Mouse (Mus musculus): ENCODE measurements around the gene Hdac9. TPM values are rescaled to one million over a fixed set of nuclear protein-coding genes. Genes with fewer than 3 reads are reported as not detected.

Gene Hdac9
- polyA plus RNA-seq, 1 experiment, result 0.06 TPM

GRCm38 (mm10) chr12:34906704-34907505 is 10.0 kb downstream of the Hdac9 start:
- TF ChIP-seq CEBPB (IDR thresholded peaks at IDR 0.05; ENCODE audit: low read depth) (no peak), MAX (IDR thresholded peaks at IDR 0.05) (no peak), USF1 (IDR thresholded peaks at IDR 0.05; ENCODE audit: low read depth) (no peak), MYOG (IDR thresholded peaks at IDR 0.05; ENCODE audit: control insufficient read depth, extremely low read depth, insufficient read length) (no peak), MYOD1 (IDR thresholded peaks at IDR 0.05; ENCODE audit: control insufficient read depth, insufficient read length, low read depth) (no peak), CTCF (IDR thresholded peaks at IDR 0.05; ENCODE audit: control insufficient read depth, insufficient read depth, insufficient read length) (no peak), FOSL1 (IDR thresholded peaks at IDR 0.05; ENCODE audit: insufficient read depth, low read length, poor library complexity, severe bottlenecking) (no peak)
- Histone ChIP-seq H3ac (ENCODE audit: control insufficient read depth, insufficient read length, low read depth) (peak overlapping the region; percentile 63), H3K27me3 (ENCODE audit: control insufficient read depth, insufficient read depth, insufficient read length) (peaks cover 11% of the 10 kb centered on the region), H3K36me3 (ENCODE audit: control insufficient read depth, insufficient read depth) (no peaks in the 10 kb centered on the region), H3K4me3 (ENCODE audit: insufficient read depth, poor library complexity, severe bottlenecking) (no peak overlapping the region), H3K79me3 (ENCODE audit: low read depth) (no peaks in the 10 kb centered on the region), H3K79me2 (ENCODE audit: control insufficient read depth, insufficient read depth) (no peaks in the 10 kb centered on the region)

GRCm38 (mm10) chr12:34906376-34906703 is 10.6 kb downstream of the Hdac9 start:
- Histone ChIP-seq H3K4me3 (ENCODE audit: insufficient read depth, poor library complexity, severe bottlenecking) (no peak overlapping the region), H3ac (ENCODE audit: control insufficient read depth, insufficient read length, low read depth) (peak overlapping the region; percentile 63), H3K79me3 (ENCODE audit: low read depth) (no peaks in the 10 kb centered on the region), H3K79me2 (ENCODE audit: control insufficient read depth, insufficient read depth) (no peaks in the 10 kb centered on the region), H3K36me3 (ENCODE audit: control insufficient read depth, insufficient read depth) (no peaks in the 10 kb centered on the region), H3K27me3 (ENCODE audit: control insufficient read depth, insufficient read depth, insufficient read length) (peaks cover 11% of the 10 kb centered on the region)
- TF ChIP-seq MYOG (IDR thresholded peaks at IDR 0.05; ENCODE audit: control insufficient read depth, extremely low read depth, insufficient read length) (no peak), CEBPB (IDR thresholded peaks at IDR 0.05; ENCODE audit: low read depth) (no peak), MYOD1 (IDR thresholded peaks at IDR 0.05; ENCODE audit: control insufficient read depth, insufficient read length, low read depth) (no peak)

GRCm38 (mm10) chr12:34900241-34900640 is 16.7 kb downstream of the Hdac9 start:
- H3K36me3 ChIP-seq (ENCODE audit: control insufficient read depth, insufficient read depth), result no peaks in the 10 kb centered on the region
- no peak for TF ChIP-seq MYOG (IDR thresholded peaks at IDR 0.05; ENCODE audit: control insufficient read depth, extremely low read depth, insufficient read length)
- no peak for TF ChIP-seq MYOD1 (IDR thresholded peaks at IDR 0.05; ENCODE audit: control insufficient read depth, insufficient read length, low read depth)
- TF ChIP-seq USF1 (IDR thresholded peaks at IDR 0.05; ENCODE audit: low read depth), result no peak
- no peak for TF ChIP-seq FOSL1 (IDR thresholded peaks at IDR 0.05; ENCODE audit: insufficient read depth, low read length, poor library complexity, severe bottlenecking)
- TF ChIP-seq CTCF (IDR thresholded peaks at IDR 0.05; ENCODE audit: control insufficient read depth, insufficient read depth, insufficient read length), result no peak
- no peak for TF ChIP-seq CEBPB (IDR thresholded peaks at IDR 0.05; ENCODE audit: low read depth)
- no peak for TF ChIP-seq MAX (IDR thresholded peaks at IDR 0.05)
- no peak overlapping the region for H3ac ChIP-seq (ENCODE audit: control insufficient read depth, insufficient read length, low read depth)
- no peaks in the 10 kb centered on the region for H3K27me3 ChIP-seq (ENCODE audit: control insufficient read depth, insufficient read depth, insufficient read length)
- H3K79me2 ChIP-seq (ENCODE audit: control insufficient read depth, insufficient read depth), result no peaks in the 10 kb centered on the region
- no peak overlapping the region for H3K4me3 ChIP-seq (ENCODE audit: insufficient read depth, poor library complexity, severe bottlenecking)
- no peaks in the 10 kb centered on the region for H3K79me3 ChIP-seq (ENCODE audit: low read depth)

GRCm38 (mm10) chr12:34894867-34895266 is 22.0 kb downstream of the Hdac9 start:
- Histone ChIP-seq H3K4me3 (ENCODE audit: insufficient read depth, poor library complexity, severe bottlenecking) (no peak overlapping the region), H3K79me3 (ENCODE audit: low read depth) (no peaks in the 10 kb centered on the region), H3K79me2 (ENCODE audit: control insufficient read depth, insufficient read depth) (no peaks in the 10 kb centered on the region), H3ac (ENCODE audit: control insufficient read depth, insufficient read length, low read depth) (no peak overlapping the region), H3K27me3 (ENCODE audit: control insufficient read depth, insufficient read depth, insufficient read length) (no peaks in the 10 kb centered on the region), H3K36me3 (ENCODE audit: control insufficient read depth, insufficient read depth) (no peaks in the 10 kb centered on the region)
- TF ChIP-seq CTCF (IDR thresholded peaks at IDR 0.05; ENCODE audit: control insufficient read depth, insufficient read depth, insufficient read length), result no peak
- TF ChIP-seq MAX (IDR thresholded peaks at IDR 0.05), result no peak
- TF ChIP-seq MYOG (IDR thresholded peaks at IDR 0.05; ENCODE audit: control insufficient read depth, extremely low read depth, insufficient read length), result no peak
- no peak for TF ChIP-seq FOSL1 (IDR thresholded peaks at IDR 0.05; ENCODE audit: insufficient read depth, low read length, poor library complexity, severe bottlenecking)
- TF ChIP-seq MYOD1 (IDR thresholded peaks at IDR 0.05; ENCODE audit: control insufficient read depth, insufficient read length, low read depth), result no peak
- no peak for TF ChIP-seq CEBPB (IDR thresholded peaks at IDR 0.05; ENCODE audit: low read depth)
- TF ChIP-seq USF1 (IDR thresholded peaks at IDR 0.05; ENCODE audit: low read depth), result no peak

GRCm38 (mm10) chr12:34888694-34889093 is 28.2 kb downstream of the Hdac9 start:
- Histone ChIP-seq H3K36me3 (ENCODE audit: control insufficient read depth, insufficient read depth) (no peaks in the 10 kb centered on the region), H3K79me3 (ENCODE audit: low read depth) (no peaks in the 10 kb centered on the region), H3K4me3 (ENCODE audit: insufficient read depth, poor library complexity, severe bottlenecking) (no peak overlapping the region), H3ac (ENCODE audit: control insufficient read depth, insufficient read length, low read depth) (no peak overlapping the region), H3K27me3 (ENCODE audit: control insufficient read depth, insufficient read depth, insufficient read length) (no peaks in the 10 kb centered on the region), H3K79me2 (ENCODE audit: control insufficient read depth, insufficient read depth) (no peaks in the 10 kb centered on the region)
- TF ChIP-seq MYOD1 (IDR thresholded peaks at IDR 0.05; ENCODE audit: control insufficient read depth, insufficient read length, low read depth), result no peak
- no peak for TF ChIP-seq MYOG (IDR thresholded peaks at IDR 0.05; ENCODE audit: control insufficient read depth, extremely low read depth, insufficient read length)
- TF ChIP-seq MAX (IDR thresholded peaks at IDR 0.05), result no peak
- no peak for TF ChIP-seq CEBPB (IDR thresholded peaks at IDR 0.05; ENCODE audit: low read depth)
- no peak for TF ChIP-seq USF1 (IDR thresholded peaks at IDR 0.05; ENCODE audit: low read depth)
- no peak for TF ChIP-seq FOSL1 (IDR thresholded peaks at IDR 0.05; ENCODE audit: insufficient read depth, low read length, poor library complexity, severe bottlenecking)
- TF ChIP-seq CTCF (IDR thresholded peaks at IDR 0.05; ENCODE audit: control insufficient read depth, insufficient read depth, insufficient read length), result no peak

All from C2C12 (cell line).